In genomic region chr1:90969347-90969784, GRCm38 (mm10) we compare ENCODE assay signal across 11 mouse cellular contexts. TPM values are rescaled to one million over a fixed set of nuclear protein-coding genes. Genes with fewer than 3 reads are reported as not detected.
DNase-seq lines count a peak whose midpoint lies in the region; ATAC-seq lines count a peak whose summit lies in the region.
"Had no signal": no experiment of that assay in that cellular context is flagged by ENCODE, and none has a peak within 500 bp of the region (broad histone marks: within the 10 kb centered on the region; RNA-seq: fewer than 3 reads in every experiment).

Gene Rab17, minus strand, starts transcription at chr1:90969661.

- H3K4me2 ChIP-seq in forebrain, embryonic 11.5 days (ENCODE audit: low read depth, low read length, severe bottlenecking) = peak within 1 kb of the TSS; percentile 11; the same call in 1 of the 2 replicates
- no peak within 1 kb of the TSS for H3K4me2 ChIP-seq in forebrain, embryonic 13.5 days
- 0 out of 2 replicates have a peak within 1 kb of the TSS, but pooled peaks have one; percentile 15 for H3K4me2 ChIP-seq in embryonic facial prominence, embryonic 12.5 days (replicated peaks)
- H3K4me2 ChIP-seq in lung, embryonic 15.5 days = peak within 1 kb of the TSS; percentile 42
- H3K4me2 ChIP-seq: neural tube, embryonic 13.5 days had no signal

- H3K9me3 ChIP-seq in forebrain, embryonic 11.5 days (ENCODE audit: control insufficient read depth, low read length) = no peaks in the 10 kb centered on the region
- H3K9me3 ChIP-seq in forebrain, embryonic 13.5 days (replicated peaks) = no peaks in the 10 kb centered on the region
- H3K9me3 ChIP-seq in embryonic facial prominence, embryonic 12.5 days = no peaks in the 10 kb centered on the region
- H3K9me3 ChIP-seq in lung, embryonic 15.5 days = no peaks in the 10 kb centered on the region
- H3K9me3 ChIP-seq: neural tube, embryonic 13.5 days had no signal

- no peak for DNase-seq in forebrain, embryonic 11.5 days (ENCODE audit: low spot score)
- DNase-seq in kidney, postnatal 25 days = peak; percentile 80 to 86
- DNase-seq in frontal cortex, postnatal 10 days (ENCODE audit: low spot score in 2 of 2) = no peak
- DNase-seq in ovary, postnatal 36 days (ENCODE audit: low spot score) = no peak
- DNase-seq in cerebellum, postnatal 25 days = no peak
- DNase-seq: adrenal gland, postnatal 14 days; thymus, postnatal 36 days had no signal

- no peak for ATAC-seq in forebrain, embryonic 11.5 days (replicated peaks; ENCODE audit: low FRiP score)
- no peak for ATAC-seq in forebrain, embryonic 13.5 days
- no peak for ATAC-seq in embryonic facial prominence, embryonic 12.5 days (ENCODE audit: insufficient number of reproducible peaks, insufficient read depth, low FRiP score, low TSS enrichment)
- peak; percentile 44; the same call in 1 of the 2 replicates for ATAC-seq in lung, embryonic 15.5 days (ENCODE audit: borderline replicate concordance, extremely low read depth, low FRiP score, low TSS enrichment)

- H3K36me3 ChIP-seq in forebrain, embryonic 11.5 days (ENCODE audit: control insufficient read depth, insufficient read depth, low read length) = no peaks in the 10 kb centered on the region
- H3K36me3 ChIP-seq in forebrain, embryonic 13.5 days (ENCODE audit: poor library complexity, severe bottlenecking) = no peaks in the 10 kb centered on the region
- H3K36me3 ChIP-seq in embryonic facial prominence, embryonic 12.5 days = no peaks in the 10 kb centered on the region
- H3K36me3 ChIP-seq in lung, embryonic 15.5 days = no peaks in the 10 kb centered on the region
- H3K36me3 ChIP-seq: neural tube, embryonic 13.5 days had no signal

- H3K4me1 ChIP-seq in forebrain, embryonic 11.5 days (replicated peaks; ENCODE audit: control insufficient read depth, insufficient read depth, low read length) = peaks cover 4% of the 10 kb centered on the region; the same call in 1 of the 2 replicates
- peaks cover 23% of the 10 kb centered on the region for H3K4me1 ChIP-seq in forebrain, embryonic 13.5 days
- peaks cover 33% of the 10 kb centered on the region for H3K4me1 ChIP-seq in embryonic facial prominence, embryonic 12.5 days
- H3K4me1 ChIP-seq in lung, embryonic 15.5 days = peaks cover 33% of the 10 kb centered on the region

- WGBS in forebrain, embryonic 11.5 days = 41% methylated on average over 9 of the region's 9 CpGs
- 51% methylated on average over 9 of the region's 9 CpGs for WGBS in forebrain, embryonic 13.5 days
- WGBS in embryonic facial prominence, embryonic 12.5 days = 19% methylated on average over 9 of the region's 9 CpGs
- 10% methylated on average over 9 of the region's 9 CpGs for WGBS in lung, embryonic 15.5 days

- H3K27ac ChIP-seq in forebrain, embryonic 11.5 days (ENCODE audit: low read depth, low read length) = no peak within 1 kb of the TSS
- H3K27ac ChIP-seq in forebrain, embryonic 13.5 days = no peak within 1 kb of the TSS
- 0 out of 2 replicates have a peak within 1 kb of the TSS, but pooled peaks have one; percentile 11 for H3K27ac ChIP-seq in embryonic facial prominence, embryonic 12.5 days
- peak within 1 kb of the TSS; percentile 74 for H3K27ac ChIP-seq in lung, embryonic 15.5 days
- H3K27ac ChIP-seq: neural tube, embryonic 13.5 days had no signal

- H3K27me3 ChIP-seq in forebrain, embryonic 11.5 days (ENCODE audit: control insufficient read depth, insufficient read depth, low read length) = no peaks in the 10 kb centered on the region
- H3K27me3 ChIP-seq in forebrain, embryonic 13.5 days = no peaks in the 10 kb centered on the region
- H3K27me3 ChIP-seq in embryonic facial prominence, embryonic 12.5 days = no peaks in the 10 kb centered on the region
- no peaks in the 10 kb centered on the region for H3K27me3 ChIP-seq in lung, embryonic 15.5 days
- H3K27me3 ChIP-seq: neural tube, embryonic 13.5 days had no signal

- no peak within 1 kb of the TSS for H3K4me3 ChIP-seq in forebrain, embryonic 11.5 days (ENCODE audit: low read depth, low read length)
- no peak within 1 kb of the TSS for H3K4me3 ChIP-seq in forebrain, embryonic 13.5 days
- H3K4me3 ChIP-seq in embryonic facial prominence, embryonic 12.5 days = no peak within 1 kb of the TSS
- peak within 1 kb of the TSS; percentile 17 for H3K4me3 ChIP-seq in lung, embryonic 15.5 days
- H3K4me3 ChIP-seq: neural tube, embryonic 13.5 days had no signal

- no peak within 1 kb of the TSS for H3K9ac ChIP-seq in forebrain, embryonic 11.5 days (ENCODE audit: low read length)
- H3K9ac ChIP-seq in forebrain, embryonic 13.5 days = no peak within 1 kb of the TSS
- H3K9ac ChIP-seq in embryonic facial prominence, embryonic 12.5 days = no peak within 1 kb of the TSS
- H3K9ac ChIP-seq in lung, embryonic 15.5 days = 0 out of 2 replicates have a peak within 1 kb of the TSS, but pooled peaks have one; percentile 3
- H3K9ac ChIP-seq: neural tube, embryonic 13.5 days had no signal

RNA-seq across cellular contexts. Expression of gene Rab17, which starts in this region (rescaled TPM):
- polyA plus RNA-seq in forebrain, embryonic 11.5 days (2014; fragmentation: Nextera tagmentation; extraction: Ambion mirVana) = not detected in 2 replicates
- polyA plus RNA-seq in forebrain, embryonic 13.5 days (2015; fragmentation: Nextera tagmentation; extraction: Ambion mirVana) = not detected in 2 replicates
- 0.74 and 1.5 TPM in 2 replicates for polyA plus RNA-seq in embryonic facial prominence, embryonic 12.5 days (2016; fragmentation: Nextera tagmentation; extraction: Ambion mirVana)
- polyA plus RNA-seq in lung, embryonic 15.5 days (2015; fragmentation: Nextera tagmentation; extraction: Ambion mirVana) = 3.1 and 3.8 TPM in 2 replicates

Comparison
In these comparisons a context has a peak if more than half of its experiments do, and no peak if none do; other contexts are left out.
1. DNase-seq: peak in kidney, postnatal 25 days (2 of 2); none in forebrain, embryonic 11.5 days (single experiment), frontal cortex, postnatal 10 days (0 of 2), ovary, postnatal 36 days (single experiment) and cerebellum, postnatal 25 days (0 of 2).
2. H3K27ac ChIP-seq: peak in embryonic facial prominence, embryonic 12.5 days (single experiment) and lung, embryonic 15.5 days (single experiment); none in forebrain, embryonic 11.5 days (single experiment) and forebrain, embryonic 13.5 days (single experiment).